Mouse (Mus musculus) spleen, adult 2 months (tissue): ENCODE data around the gene Pou6f2.

Source experiments
- CTCF ChIP-seq: fragments of 200-500 bp; IDR thresholded peaks from 2 replicates; pipeline ENCODE4 v1.5.1; 2011; ENCODE audit warnings: mild to moderate bottlenecking, inconsistent platforms; ENCODE audit not compliant: insufficient read depth, insufficient read length, insufficient replicate concordance; ENCODE audit errors: extremely low read depth
- POLR2A ChIP-seq: fragments of 200-500 bp; IDR thresholded peaks from 2 replicates; pipeline ENCODE4 v1.6.1; 2011; ENCODE audit warnings: low read depth, low read length, inconsistent platforms

DNA sequence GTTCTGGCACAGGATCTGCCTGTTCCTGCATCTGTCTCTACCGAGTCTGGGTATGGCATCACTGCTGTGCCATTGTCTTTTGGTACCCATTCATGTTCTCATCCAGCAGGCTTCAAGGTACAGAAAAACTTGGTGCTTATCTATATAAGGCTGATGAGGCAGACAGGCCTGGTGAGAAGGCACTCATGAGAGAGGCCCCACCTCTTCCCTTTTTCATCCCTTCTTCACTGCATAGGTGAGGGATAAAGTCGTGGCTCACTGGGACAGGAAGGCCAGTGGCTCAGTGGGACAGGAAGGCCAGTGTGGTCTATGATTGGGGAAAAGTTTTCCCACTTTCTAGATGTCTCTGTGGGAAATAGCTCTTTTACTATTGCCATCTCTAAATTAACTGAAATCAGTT is 263.8 kb downstream of the Pou6f2 start:
- no peak for TF ChIP-seq CTCF
- TF ChIP-seq POLR2A, result no peak
